Mouse (Mus musculus): ENCODE results near the gene Glrp1.

GRCm38 (mm10) chr1:88513613-88514012 lies 3.7 kb upstream of the Glrp1 start:
- TF ChIP-seq CTCF (IDR thresholded peaks at IDR 0.05; ENCODE audit: control insufficient read depth, insufficient read depth, insufficient replicate concordance, low read depth, low read length) (no peak), POLR2A (IDR thresholded peaks at IDR 0.05; ENCODE audit: control insufficient read depth, low read depth, low read length) (no peak)

All from testis, adult 2 months (tissue).